Mouse (Mus musculus) spleen, postnatal 36 days (tissue): Measurements from ENCODE around the gene Gm20661.

ENCODE experiments used
- DNase-seq, 2 experiments: peaks; one replicate each; pipeline ENCODE4 v3.0.0; 2022; ENCODE audit warnings: low spot score in 2 of 2, mixed read lengths in 1 of 2

Gene Gm20661

GRCm38 (mm10) chr9:107967437-107967836, 15.4 kb upstream of the Gm20661 start:
- no peak for DNase-seq

- no peak for DNase-seq
Observed at GRCm38 (mm10) chr9:107968531-107968930, 14.3 kb upstream of the Gm20661 start.

GRCm38 (mm10) chr9:107970311-107970710, 12.5 kb upstream of the Gm20661 start:
- DNase-seq: no peak

- DNase-seq: peak; percentile 51 to 72
Observed at GRCm38 (mm10) chr9:107971690-107972541, 10.9 kb upstream of the Gm20661 start.

- DNase-seq: peak; percentile 41 to 69
Observed at GRCm38 (mm10) chr9:107974491-107975171, 8.2 kb upstream of the Gm20661 start.

- DNase-seq: peak; percentile 69 to 79
Observed at GRCm38 (mm10) chr9:107975399-107976386, 7.2 kb upstream of the Gm20661 start, which contains the start of gene Uba7. Uba7 (plus strand) TSS chr9:107975505.

- no peak for DNase-seq
Observed at GRCm38 (mm10) chr9:107978815-107979214, 4.0 kb upstream of the Gm20661 start.

GRCm38 (mm10) chr9:107981684-107982605, 913 bp upstream of the Gm20661 start:
- DNase-seq: no peak

GRCm38 (mm10) chr9:107983421-107983890, 598 bp downstream of the Gm20661 start:
- peak; percentile 61 to 69 for DNase-seq

- DNase-seq: no peak
Observed at GRCm38 (mm10) chr9:107984052-107984753, 1.3 kb downstream of the Gm20661 start.

GRCm38 (mm10) chr9:107984754-107985055, 1.8 kb downstream of the Gm20661 start:
- no peak for DNase-seq

GRCm38 (mm10) chr9:107985131-107986119, 2.6 kb downstream of the Gm20661 start, which contains the start of gene Inka1:
Inka1 (minus strand) TSS chr9:107985879.
- peak; percentile 92 to 94 for DNase-seq

GRCm38 (mm10) chr9:107986376-107986775, 3.5 kb downstream of the Gm20661 start:
- DNase-seq: peak; percentile 79 to 84

- no peak for DNase-seq
Observed at GRCm38 (mm10) chr9:107987950-107988349, 5.1 kb downstream of the Gm20661 start.

- no peak for DNase-seq
Observed at GRCm38 (mm10) chr9:107992197-107992596, 9.3 kb downstream of the Gm20661 start, which contains the start of gene Cdhr4. Cdhr4 (plus strand) TSS chr9:107992497.

GRCm38 (mm10) chr9:107993013-107993412, 10.2 kb downstream of the Gm20661 start:
- no peak for DNase-seq

- no peak for DNase-seq
Observed at GRCm38 (mm10) chr9:107994464-107994863, 11.6 kb downstream of the Gm20661 start.

GRCm38 (mm10) chr9:107995513-107995912, 12.7 kb downstream of the Gm20661 start:
- no peak for DNase-seq
